Mouse (Mus musculus) hindbrain, postnatal 0 days (tissue): ENCODE data around the gene Pak2. TPM values are rescaled to one million over a fixed set of nuclear protein-coding genes. Genes with fewer than 3 reads are reported as not detected.

Experiments
- ATAC-seq: fragments of 200-750 bp; cut with Nextera tagmentation; 2 replicates; pipeline ENCODE4 v1.8.0; 2017; ENCODE audit warnings: mild to moderate bottlenecking, moderate TSS enrichment, moderate library complexity
- DNase-seq: peaks from one replicate; pipeline ENCODE4 v3.0.0-alpha.2; 2015; ENCODE audit warnings: low spot score
- H3K27ac ChIP-seq: fragments of 300-500 bp; sonication (generic); 2 replicates; pipeline ENCODE4 v1.5.1; 2014; ENCODE audit warnings: mild to moderate bottlenecking
- H3K27me3 ChIP-seq: fragments of 300-500 bp; sonication (generic); 2 replicates; pipeline ENCODE4 v1.6.1; 2014; ENCODE audit warnings: low read length, mixed read lengths; ENCODE audit not compliant: insufficient read depth
- H3K36me3 ChIP-seq: fragments of 300-500 bp; sonication (generic); 2 replicates; pipeline ENCODE4 v1.6.1; 2014; ENCODE audit warnings: low read length, mixed read lengths; ENCODE audit not compliant: insufficient read depth
- H3K4me1 ChIP-seq: fragments of 300-500 bp; sonication (generic); 2 replicates; pipeline ENCODE4 v1.6.1; 2014; ENCODE audit warnings: antibody characterized with exemption, low read length, mixed read lengths; ENCODE audit not compliant: insufficient read depth
- H3K4me2 ChIP-seq: fragments of 300-500 bp; sonication (generic); 2 replicates; pipeline ENCODE4 v1.6.1; 2014; ENCODE audit warnings: low read depth, mild to moderate bottlenecking, low read length, moderate library complexity, mixed read lengths
- H3K4me3 ChIP-seq: fragments of 300-500 bp; sonication (generic); 2 replicates; pipeline ENCODE4 v1.5.1; 2014; ENCODE audit warnings: low read length
- H3K9ac ChIP-seq: fragments of 300-500 bp; sonication (generic); replicated peaks from 2 replicates; pipeline ENCODE4 v1.6.1; 2014; ENCODE audit warnings: mild to moderate bottlenecking, low read length, moderate library complexity, mixed read lengths
- H3K9me3 ChIP-seq: fragments of 300-500 bp; sonication (generic); 2 replicates; pipeline ENCODE4 v1.6.1; 2016; ENCODE audit warnings: low read length, mixed read lengths
- CTCF ChIP-seq: IDR thresholded peaks from 2 replicates; pipeline ENCODE4 v1.5.1; 2016; ENCODE audit warnings: antibody characterized with exemption, control low read depth, low read depth
- WGBS: fragments of 180-500 bp; shearing (Covaris S2); extraction: QIAGEN DNeasy Blood & Tissue Kit; methylation state at CpG from one replicate; pipeline ENCODE4 v1.1.7; 2014; 5-methylcytosine and 5-hydroxymethylcytosine counted together
- polyA plus RNA-seq: library from polyadenylated mRNA; unstranded; fragments of >200 nt; fragmentation: Nextera tagmentation; extraction: Ambion mirVana; gene quantifications from 2 replicates; pipeline ENCODE4 v1.2.1, GENCODE M21; 2015
- total RNA-seq: library from RNA; depleted of rRNA; stranded (reverse); fragments of >200 nt; gene quantifications from 2 replicates; pipeline ENCODE4 v1.2.3, GENCODE M21; 2014

Gene Pak2
- total and polyA plus RNA-seq, 2 experiments from 2014 or later: 21.7 to 21.8 TPM

- DNase-seq: no peak
- ATAC-seq: no peak
- TF ChIP-seq CTCF: no peak
- Histone ChIP-seq H3K27ac (no peak overlapping the region), H3K4me1 (no peaks in the 10 kb centered on the region), H3K9ac (no peak overlapping the region), H3K4me2 (no peak overlapping the region), H3K27me3 (no peaks in the 10 kb centered on the region), H3K4me3 (no peak overlapping the region), H3K9me3 (no peaks in the 10 kb centered on the region), H3K36me3 (no peaks in the 10 kb centered on the region)
- 83% methylated on average over 12 of the region's 12 CpGs for WGBS
Measured at GRCm38 (mm10) chr16:32068389-32069300, 10.5 kb downstream of the Pak2 start.

DNA sequence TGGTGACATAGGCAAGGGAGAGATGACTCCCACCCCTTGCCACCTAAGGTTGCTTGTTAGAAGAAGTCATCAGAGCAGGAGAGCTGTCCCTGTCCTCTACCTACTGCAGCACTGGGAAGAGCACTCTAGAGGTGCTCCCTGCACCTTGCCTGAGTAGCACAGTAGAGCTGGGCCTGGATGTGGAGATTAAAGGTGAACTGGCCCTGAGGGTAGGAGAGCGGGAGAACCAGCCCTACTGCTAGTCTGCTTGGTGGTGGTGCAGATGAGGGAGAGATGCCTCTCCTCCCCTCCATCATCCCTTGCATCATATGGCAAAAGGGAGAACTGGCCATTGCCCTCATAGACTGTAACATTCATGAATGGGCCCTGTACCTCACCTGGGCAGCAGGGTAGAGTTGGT is 12.2 kb downstream of the Pak2 start:
- H3K9ac ChIP-seq: no peak overlapping the region
- 100% methylated on average over 1 of the region's 1 CpGs for WGBS
- TF ChIP-seq CTCF: no peak
- H3K27me3 ChIP-seq: no peaks in the 10 kb centered on the region
- H3K4me3 ChIP-seq: no peak overlapping the region
- H3K36me3 ChIP-seq: no peaks in the 10 kb centered on the region
- no peak overlapping the region for H3K4me2 ChIP-seq
- no peaks in the 10 kb centered on the region for H3K4me1 ChIP-seq
- DNase-seq (no peak), ATAC-seq (no peak)
- no peak overlapping the region for H3K27ac ChIP-seq
- H3K9me3 ChIP-seq: no peaks in the 10 kb centered on the region

- Histone ChIP-seq H3K27me3 (no peaks in the 10 kb centered on the region), H3K4me2 (no peak overlapping the region), H3K36me3 (no peaks in the 10 kb centered on the region), H3K4me3 (no peak overlapping the region), H3K4me1 (no peaks in the 10 kb centered on the region), H3K27ac (no peak overlapping the region), H3K9ac (no peak overlapping the region), H3K9me3 (no peaks in the 10 kb centered on the region)
- no peak for TF ChIP-seq CTCF
- ATAC-seq: no peak
- 87% methylated on average over 7 of the region's 7 CpGs for WGBS
- no peak for DNase-seq
Measured at GRCm38 (mm10) chr16:32063900-32064299, 15.2 kb downstream of the Pak2 start.

DNA sequence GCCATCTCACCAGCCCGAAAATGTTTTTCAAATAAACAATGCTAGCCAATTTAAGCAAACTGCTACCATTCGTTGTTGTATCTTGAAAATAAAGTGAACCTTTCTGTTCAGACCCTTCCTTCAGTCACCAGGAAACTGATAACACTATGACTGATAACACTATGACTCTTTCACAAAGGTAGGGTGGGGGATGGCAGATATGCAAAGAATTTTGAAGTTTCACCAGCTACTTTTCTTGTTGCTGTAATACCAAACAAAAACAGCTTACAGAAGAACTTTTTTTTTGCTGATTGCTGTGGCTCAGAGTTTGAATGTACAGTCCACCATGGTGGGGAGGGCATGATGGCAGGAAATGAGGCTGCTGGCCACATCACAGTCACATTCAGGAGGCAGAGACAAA is 16.9 kb downstream of the Pak2 start:
- DNase-seq: no peak
- Histone ChIP-seq H3K4me1 (no peaks in the 10 kb centered on the region), H3K9me3 (no peaks in the 10 kb centered on the region), H3K27ac (no peak overlapping the region), H3K27me3 (no peaks in the 10 kb centered on the region), H3K9ac (no peak overlapping the region), H3K4me2 (no peak overlapping the region), H3K4me3 (no peak overlapping the region), H3K36me3 (no peaks in the 10 kb centered on the region)
- WGBS: 89% methylated on average over 2 of the region's 2 CpGs
- no peak for TF ChIP-seq CTCF
- no peak for ATAC-seq

- TF ChIP-seq CTCF: no peak
- Histone ChIP-seq H3K4me1 (no peaks in the 10 kb centered on the region), H3K9ac (no peak overlapping the region), H3K4me2 (no peak overlapping the region), H3K27ac (no peak overlapping the region), H3K9me3 (no peaks in the 10 kb centered on the region), H3K4me3 (no peak overlapping the region), H3K27me3 (no peaks in the 10 kb centered on the region), H3K36me3 (no peaks in the 10 kb centered on the region)
- WGBS: 71% methylated on average over 6 of the region's 6 CpGs
- DNase-seq (no peak), ATAC-seq (no peak)
Measured at GRCm38 (mm10) chr16:32059840-32060523, 19.2 kb downstream of the Pak2 start.

- Histone ChIP-seq H3K4me2 (no peak overlapping the region), H3K4me3 (no peak overlapping the region), H3K9ac (no peak overlapping the region), H3K9me3 (no peaks in the 10 kb centered on the region), H3K36me3 (no peaks in the 10 kb centered on the region), H3K4me1 (no peaks in the 10 kb centered on the region), H3K27me3 (no peaks in the 10 kb centered on the region), H3K27ac (no peak overlapping the region)
- 90% methylated on average over 5 of the region's 5 CpGs for WGBS
- DNase-seq (no peak), ATAC-seq (no peak)
- no peak for TF ChIP-seq CTCF
Measured at GRCm38 (mm10) chr16:32058817-32059216, 20.3 kb downstream of the Pak2 start.

- TF ChIP-seq CTCF: peak; percentile 39
- Histone ChIP-seq H3K9me3 (no peaks in the 10 kb centered on the region), H3K4me1 (no peaks in the 10 kb centered on the region), H3K9ac (no peak overlapping the region), H3K36me3 (peaks cover 38% of the 10 kb centered on the region), H3K27ac (no peak overlapping the region), H3K4me2 (no peak overlapping the region), H3K27me3 (no peaks in the 10 kb centered on the region), H3K4me3 (no peak overlapping the region)
- no peak for DNase-seq
- ATAC-seq: no peak
- WGBS: 89% methylated on average over 4 of the region's 4 CpGs
Measured at GRCm38 (mm10) chr16:32042367-32042766, 36.8 kb downstream of the Pak2 start.
